ENCODE assay signal across 22 mouse cellular contexts in genomic region chr3:28012177-28012576, GRCm38 (mm10).
DNase-seq lines count a peak whose midpoint lies in the region; ATAC-seq lines count a peak whose summit lies in the region.
"Had no signal": no experiment of that assay in that cellular context is flagged by ENCODE, and none has a peak within 500 bp of the region (broad histone marks: within the 10 kb centered on the region; RNA-seq: fewer than 3 reads in every experiment).

No protein-coding gene starts in this region.

- no peak overlapping the region for H3K9ac ChIP-seq in hindbrain, embryonic 12.5 days
- H3K9ac ChIP-seq: forebrain, embryonic 13.5 days; heart, embryonic 13.5 days; limb, embryonic 12.5 days had no signal

- peak overlapping the region; percentile 25 for H3K27ac ChIP-seq in macrophage
- no peak overlapping the region for H3K27ac ChIP-seq in hindbrain, embryonic 12.5 days
- H3K27ac ChIP-seq: forebrain, embryonic 13.5 days; heart, embryonic 13.5 days; kidney, postnatal 0 days; limb, embryonic 12.5 days; stomach, postnatal 0 days had no signal

- no peak overlapping the region for H3K4me2 ChIP-seq in hindbrain, embryonic 12.5 days (replicated peaks)
- H3K4me2 ChIP-seq: forebrain, embryonic 13.5 days; heart, embryonic 13.5 days; limb, embryonic 12.5 days; midbrain, embryonic 11.5 days had no signal

- H3K27me3 ChIP-seq in hindbrain, embryonic 12.5 days, result no peaks in the 10 kb centered on the region
- H3K27me3 ChIP-seq: forebrain, embryonic 13.5 days; heart, embryonic 13.5 days; limb, embryonic 12.5 days had no signal

- no peak overlapping the region for H3K4me3 ChIP-seq in macrophage (ENCODE audit: inconsistent target)
- no peak overlapping the region for H3K4me3 ChIP-seq in hindbrain, embryonic 12.5 days
- H3K4me3 ChIP-seq: forebrain, embryonic 13.5 days; heart, embryonic 13.5 days; limb, embryonic 12.5 days had no signal

- H3K9me3 ChIP-seq in hindbrain, embryonic 12.5 days (replicated peaks), result no peaks in the 10 kb centered on the region; the same call in 1 of the 2 replicates
- H3K9me3 ChIP-seq: forebrain, embryonic 13.5 days had no signal

- H3K79me2 ChIP-seq in macrophage (ENCODE audit: inconsistent target), result no peaks in the 10 kb centered on the region

- no peaks in the 10 kb centered on the region for H3K4me1 ChIP-seq in hindbrain, embryonic 12.5 days
- H3K4me1 ChIP-seq: limb, embryonic 12.5 days had no signal

- 24% methylated on average over 6 of the region's 7 CpGs for WGBS in macrophage (ENCODE audit: missing documents)
- WGBS in hindbrain, embryonic 12.5 days, result 81% methylated on average over 7 of the region's 7 CpGs

- DNase-seq in layer of hippocampus, adult 9-11 months, result peak; percentile 35
- DNase-seq in layer of hippocampus, adult 9-10 months (ENCODE audit: low spot score), result no peak
- peak; percentile 37 for DNase-seq in ovary, adult 18-20 months (ENCODE audit: low spot score)
- DNase-seq in ovary, postnatal 14 days (ENCODE audit: low spot score), result no peak
- DNase-seq in telencephalon, adult 2 months (ENCODE audit: low read depth, low spot score), result peak; percentile 32
- no peak for DNase-seq in spleen, postnatal 4 days (ENCODE audit: low spot score in 2 of 2)
- DNase-seq: adrenal gland, postnatal 36 days; cerebellum, adult 2 months; cerebellum, postnatal 36 days; heart, postnatal 14 days; kidney, adult 18-20 months; lung, adult 2 months; lung, postnatal 4 days; right cerebral cortex, adult 18-20 months had no signal

- ATAC-seq in hindbrain, embryonic 12.5 days (ENCODE audit: low FRiP score), result no peak
- ATAC-seq: forebrain, embryonic 13.5 days had no signal

- H3K36me3 ChIP-seq in macrophage (ENCODE audit: inconsistent target), result no peaks in the 10 kb centered on the region
- H3K36me3 ChIP-seq in hindbrain, embryonic 12.5 days, result no peaks in the 10 kb centered on the region
- H3K36me3 ChIP-seq: heart, embryonic 13.5 days; limb, embryonic 12.5 days had no signal

Comparison
In these comparisons a context has a peak if more than half of its experiments do, and no peak if none do; other contexts are left out.
1. DNase-seq: peak in layer of hippocampus, adult 9-11 months (single experiment), ovary, adult 18-20 months (single experiment) and telencephalon, adult 2 months (single experiment); none in layer of hippocampus, adult 9-10 months (single experiment), ovary, postnatal 14 days (single experiment) and spleen, postnatal 4 days (0 of 2).